Mouse (Mus musculus) kidney, embryonic 16.5 days (tissue): Measurements from ENCODE around the gene Tas2r143. TPM values are rescaled to one million over a fixed set of nuclear protein-coding genes. Genes with fewer than 3 reads are reported as not detected.

Experiments
- ATAC-seq: fragments of 200-750 bp; cut with Nextera tagmentation; 2 replicates; pipeline ENCODE4 v1.8.0; 2017; ENCODE audit warnings: moderate TSS enrichment; ENCODE audit not compliant: low FRiP score, low TSS enrichment
- H3K27ac ChIP-seq: fragments of 300-500 bp; sonication (generic); 2 replicates; pipeline ENCODE4 v1.5.1; 2014; ENCODE audit warnings: low read length
- H3K27me3 ChIP-seq: fragments of 300-500 bp; sonication (generic); 2 replicates; pipeline ENCODE4 v1.6.1; 2014; ENCODE audit warnings: low read length, control low read depth, mixed read lengths; ENCODE audit not compliant: insufficient read depth
- H3K36me3 ChIP-seq: fragments of 300-500 bp; sonication (generic); 2 replicates; pipeline ENCODE4 v1.6.1; 2014; ENCODE audit warnings: low read length, control low read depth, mixed read lengths; ENCODE audit not compliant: insufficient read depth
- H3K4me1 ChIP-seq: fragments of 300-500 bp; sonication (generic); 2 replicates; pipeline ENCODE4 v1.6.1; 2014; ENCODE audit warnings: low read length, control low read depth, mixed read lengths; ENCODE audit not compliant: insufficient read depth
- H3K4me2 ChIP-seq: fragments of 300-500 bp; sonication (generic); replicated peaks from 2 replicates; pipeline ENCODE4 v1.6.1; 2014; ENCODE audit warnings: low read depth, low read length
- H3K4me3 ChIP-seq: fragments of 300-500 bp; sonication (generic); 2 replicates; pipeline ENCODE4 v1.5.1; 2014; ENCODE audit warnings: mild to moderate bottlenecking, low read length
- H3K9ac ChIP-seq: fragments of 300-500 bp; sonication (generic); replicated peaks from 2 replicates; pipeline ENCODE4 v1.6.1; 2014; ENCODE audit warnings: low read length
- H3K9me3 ChIP-seq: fragments of 300-500 bp; sonication (generic); 2 replicates; pipeline ENCODE4 v1.6.1; 2016; ENCODE audit warnings: low read length, control low read depth
- WGBS: fragments of 180-500 bp; shearing (Covaris S2); extraction: QIAGEN DNeasy Blood & Tissue Kit; methylation state at CpG from one replicate; pipeline ENCODE4 v1.1.7; 2014; 5-methylcytosine and 5-hydroxymethylcytosine counted together
- polyA plus RNA-seq: library from polyadenylated mRNA; unstranded; fragments of >200 nt; fragmentation: Nextera tagmentation; extraction: Ambion mirVana; gene quantifications from 2 replicates; pipeline ENCODE4 v1.2.1, GENCODE M21; 2015

Tas2r143 gene
- polyA plus RNA-seq = not detected in 2 replicates

GRCm38 (mm10) chr6:42399938-42400337, at the start of gene Tas2r143:
Gene Tas2r143, plus strand, starts transcription at chr6:42400238.
- Histone ChIP-seq H3K9me3 (no peaks in the 10 kb centered on the region), H3K4me3 (no peak within 1 kb of the TSS), H3K4me2 (no peak within 1 kb of the TSS), H3K27ac (no peak within 1 kb of the TSS), H3K36me3 (no peaks in the 10 kb centered on the region), H3K27me3 (no peaks in the 10 kb centered on the region), H3K4me1 (peaks cover 9% of the 10 kb centered on the region), H3K9ac (no peak within 1 kb of the TSS)
- WGBS = 92% methylated on average over 1 of the region's 1 CpGs
- no peak for ATAC-seq

GRCm38 (mm10) chr6:42350968-42351775, 48.9 kb upstream of the Tas2r143 start:
- WGBS = 31% methylated on average over 13 of the region's 13 CpGs
- peaks cover 45% of the 10 kb centered on the region for H3K4me1 ChIP-seq

GRCm38 (mm10) chr6:42351776-42352485, 48.1 kb upstream of the Tas2r143 start:
- 75% methylated on average over 7 of the region's 7 CpGs for WGBS

More at GRCm38 (mm10) chr6:42350968-42351775, 48.9 kb upstream of the Tas2r143 start:
- Histone ChIP-seq H3K27ac (peak overlapping the region; percentile 99), H3K36me3 (peaks cover 21% of the 10 kb centered on the region), H3K4me3 (peak overlapping the region; percentile 91), H3K4me2 (peak overlapping the region; percentile 95), H3K27me3 (no peaks in the 10 kb centered on the region), H3K9me3 (no peaks in the 10 kb centered on the region), H3K9ac (peak overlapping the region; percentile 95)
- ATAC-seq = no peak

GRCm38 (mm10) chr6:42352486-42352846, 47.6 kb upstream of the Tas2r143 start:
- Histone ChIP-seq H3K9ac (no peak overlapping the region), H3K4me2 (peak overlapping the region; percentile 95), H3K27ac (no peak overlapping the region), H3K27me3 (no peaks in the 10 kb centered on the region), H3K4me1 (peaks cover 45% of the 10 kb centered on the region), H3K36me3 (peaks cover 34% of the 10 kb centered on the region), H3K4me3 (no peak overlapping the region), H3K9me3 (no peaks in the 10 kb centered on the region)
- ATAC-seq = no peak
- 97% methylated on average over 1 of the region's 1 CpGs for WGBS

More at GRCm38 (mm10) chr6:42351776-42352485, 48.1 kb upstream of the Tas2r143 start:
- Histone ChIP-seq H3K36me3 (peaks cover 29% of the 10 kb centered on the region), H3K9ac (peak overlapping the region; percentile 95), H3K4me2 (peak overlapping the region; percentile 95), H3K4me3 (peak overlapping the region; percentile 91), H3K4me1 (peaks cover 45% of the 10 kb centered on the region), H3K27me3 (no peaks in the 10 kb centered on the region), H3K27ac (no peak overlapping the region), H3K9me3 (no peaks in the 10 kb centered on the region)
- ATAC-seq = no peak

GRCm38 (mm10) chr6:42353180-42353579, 46.9 kb upstream of the Tas2r143 start:
- 72% methylated on average over 8 of the region's 8 CpGs for WGBS
- Histone ChIP-seq H3K9ac (no peak overlapping the region), H3K4me2 (peak overlapping the region; percentile 95; the same call in 1 of the 2 replicates), H3K4me3 (peak overlapping the region; percentile 11), H3K36me3 (peaks cover 41% of the 10 kb centered on the region), H3K27ac (no peak overlapping the region), H3K27me3 (no peaks in the 10 kb centered on the region), H3K9me3 (no peaks in the 10 kb centered on the region), H3K4me1 (peaks cover 43% of the 10 kb centered on the region)
- ATAC-seq = no peak

GRCm38 (mm10) chr6:42354076-42355019, 45.7 kb upstream of the Tas2r143 start:
- H3K27me3 ChIP-seq = no peaks in the 10 kb centered on the region
- H3K4me1 ChIP-seq = peaks cover 38% of the 10 kb centered on the region
- no peak overlapping the region for H3K4me3 ChIP-seq
- H3K27ac ChIP-seq = no peak overlapping the region
- 63% methylated on average over 11 of the region's 11 CpGs for WGBS
- H3K9ac ChIP-seq = no peak overlapping the region
- peaks cover 48% of the 10 kb centered on the region for H3K36me3 ChIP-seq
- ATAC-seq = no peak
- peak overlapping the region; percentile 30; the same call in 1 of the 2 replicates for H3K4me2 ChIP-seq
- no peaks in the 10 kb centered on the region for H3K9me3 ChIP-seq

GRCm38 (mm10) chr6:42355366-42355765, 44.7 kb upstream of the Tas2r143 start:
- peaks cover 38% of the 10 kb centered on the region for H3K4me1 ChIP-seq
- H3K4me3 ChIP-seq = no peak overlapping the region
- 89% methylated on average over 6 of the region's 6 CpGs for WGBS
- H3K27me3 ChIP-seq = no peaks in the 10 kb centered on the region
- no peaks in the 10 kb centered on the region for H3K9me3 ChIP-seq
- no peak overlapping the region for H3K4me2 ChIP-seq
- H3K9ac ChIP-seq = no peak overlapping the region
- peaks cover 56% of the 10 kb centered on the region for H3K36me3 ChIP-seq
- no peak overlapping the region for H3K27ac ChIP-seq
- ATAC-seq = no peak

GRCm38 (mm10) chr6:42355794-42356600, 44.0 kb upstream of the Tas2r143 start:
- Histone ChIP-seq H3K4me3 (no peak overlapping the region), H3K36me3 (peaks cover 62% of the 10 kb centered on the region), H3K4me2 (no peak overlapping the region), H3K4me1 (peaks cover 34% of the 10 kb centered on the region), H3K27ac (no peak overlapping the region), H3K9me3 (no peaks in the 10 kb centered on the region), H3K9ac (no peak overlapping the region), H3K27me3 (no peaks in the 10 kb centered on the region)
- 88% methylated on average over 13 of the region's 13 CpGs for WGBS
- ATAC-seq = no peak

- WGBS = 95% methylated on average over 5 of the region's 5 CpGs
- no peaks in the 10 kb centered on the region for H3K27me3 ChIP-seq
- H3K9me3 ChIP-seq = no peaks in the 10 kb centered on the region
- peaks cover 25% of the 10 kb centered on the region for H3K4me1 ChIP-seq
- H3K9ac ChIP-seq = no peak overlapping the region
- no peak overlapping the region for H3K4me3 ChIP-seq
- peaks cover 59% of the 10 kb centered on the region for H3K36me3 ChIP-seq
- H3K4me2 ChIP-seq = no peak overlapping the region
- ATAC-seq = no peak
- H3K27ac ChIP-seq = no peak overlapping the region
These were observed 43.1 kb upstream of the Tas2r143 start for GRCm38 (mm10) chr6:42356913-42357312.
